Mouse (Mus musculus) cortical plate, adult 2 months (tissue): ENCODE measurements around the gene Cmtm8.

Experiments
- CTCF ChIP-seq: fragments of 200-500 bp; IDR thresholded peaks from 2 replicates; pipeline ENCODE4 v1.5.1; 2011; ENCODE audit warnings: mild to moderate bottlenecking, control low read depth, low read length; ENCODE audit not compliant: insufficient read depth; ENCODE audit errors: extremely low read depth
- POLR2A ChIP-seq: fragments of 200-500 bp; IDR thresholded peaks from 2 replicates; pipeline ENCODE4 v1.6.1; 2011; ENCODE audit warnings: mild to moderate bottlenecking, low read length, control low read depth; ENCODE audit not compliant: insufficient read depth; ENCODE audit errors: extremely low read depth

- TF ChIP-seq POLR2A = no peak
- TF ChIP-seq CTCF = no peak
Observed at GRCm38 (mm10) chr9:114853336-114853735, 9.4 kb upstream of the Cmtm8 start.
